Mouse (Mus musculus) G1E-ER4 (cell line): ENCODE results near the gene Gm17606. TPM values are rescaled to one million over a fixed set of nuclear protein-coding genes. Genes with fewer than 3 reads are reported as not detected.

Experiments
- GATA1 ChIP-seq: IDR thresholded peaks from one replicate; pipeline ENCODE4 v1.8.0; 2012; ENCODE audit warnings: low read length, inconsistent platforms
- polyA plus RNA-seq: library from polyadenylated mRNA; stranded (reverse); fragments of >175 nt; gene quantifications from 2 replicates; pipeline ENCODE4 v1.2.3, GENCODE M21; 2012

Gene Gm17606
- polyA plus RNA-seq, 1 experiment, result not detected

- TF ChIP-seq GATA1, result no peak
Observed at GRCm38 (mm10) chr14:54617152-54617896, 23.4 kb upstream of the Gm17606 start.

GRCm38 (mm10) chr14:54617897-54618365 is 22.8 kb upstream of the Gm17606 start, which contains the start of gene Psmb5:
TSS of gene Psmb5 (minus strand) at chr14:54618022.
- TF ChIP-seq GATA1, result no peak

GRCm38 (mm10) chr14:54621133-54621532 is 19.6 kb upstream of the Gm17606 start, which contains the start of gene Psmb11:
TSS of gene Psmb11 (plus strand) at chr14:54621433.
- TF ChIP-seq GATA1, result no peak

- TF ChIP-seq GATA1, result no peak
Observed at GRCm38 (mm10) chr14:54623334-54623733, 17.4 kb upstream of the Gm17606 start.

- TF ChIP-seq GATA1, result no peak
Observed at GRCm38 (mm10) chr14:54624976-54625375, 15.8 kb upstream of the Gm17606 start.

GRCm38 (mm10) chr14:54628103-54628502 is 12.6 kb upstream of the Gm17606 start:
- no peak for TF ChIP-seq GATA1

GRCm38 (mm10) chr14:54629797-54630196 is 11.0 kb upstream of the Gm17606 start:
- TF ChIP-seq GATA1, result no peak

- no peak for TF ChIP-seq GATA1
Observed at GRCm38 (mm10) chr14:54630583-54631239, 10.0 kb upstream of the Gm17606 start.

- no peak for TF ChIP-seq GATA1
Observed at GRCm38 (mm10) chr14:54631240-54631599, 9.5 kb upstream of the Gm17606 start.

- TF ChIP-seq GATA1, result no peak
Observed at GRCm38 (mm10) chr14:54632252-54632651, 8.5 kb upstream of the Gm17606 start.

GRCm38 (mm10) chr14:54634182-54634581 is 6.6 kb upstream of the Gm17606 start:
- TF ChIP-seq GATA1, result no peak

GRCm38 (mm10) chr14:54636954-54637353 is 3.8 kb upstream of the Gm17606 start:
- no peak for TF ChIP-seq GATA1

- TF ChIP-seq GATA1, result no peak
Observed at GRCm38 (mm10) chr14:54638210-54638609, 2.5 kb upstream of the Gm17606 start.

GRCm38 (mm10) chr14:54640121-54640520 is 631 bp upstream of the Gm17606 start:
- TF ChIP-seq GATA1, result no peak

- no peak for TF ChIP-seq GATA1
Observed at GRCm38 (mm10) chr14:54641305-54641969, 685 bp downstream of the Gm17606 start, which contains the start of gene Cdh24. TSS of gene Cdh24 (minus strand) at chr14:54641364.

- no peak for TF ChIP-seq GATA1
Observed at GRCm38 (mm10) chr14:54642224-54642944, 1.6 kb downstream of the Gm17606 start.

GRCm38 (mm10) chr14:54643011-54643410 is 2.3 kb downstream of the Gm17606 start:
- no peak for TF ChIP-seq GATA1
